Mouse (Mus musculus): ENCODE data around the gene Rngtt.

DNA sequence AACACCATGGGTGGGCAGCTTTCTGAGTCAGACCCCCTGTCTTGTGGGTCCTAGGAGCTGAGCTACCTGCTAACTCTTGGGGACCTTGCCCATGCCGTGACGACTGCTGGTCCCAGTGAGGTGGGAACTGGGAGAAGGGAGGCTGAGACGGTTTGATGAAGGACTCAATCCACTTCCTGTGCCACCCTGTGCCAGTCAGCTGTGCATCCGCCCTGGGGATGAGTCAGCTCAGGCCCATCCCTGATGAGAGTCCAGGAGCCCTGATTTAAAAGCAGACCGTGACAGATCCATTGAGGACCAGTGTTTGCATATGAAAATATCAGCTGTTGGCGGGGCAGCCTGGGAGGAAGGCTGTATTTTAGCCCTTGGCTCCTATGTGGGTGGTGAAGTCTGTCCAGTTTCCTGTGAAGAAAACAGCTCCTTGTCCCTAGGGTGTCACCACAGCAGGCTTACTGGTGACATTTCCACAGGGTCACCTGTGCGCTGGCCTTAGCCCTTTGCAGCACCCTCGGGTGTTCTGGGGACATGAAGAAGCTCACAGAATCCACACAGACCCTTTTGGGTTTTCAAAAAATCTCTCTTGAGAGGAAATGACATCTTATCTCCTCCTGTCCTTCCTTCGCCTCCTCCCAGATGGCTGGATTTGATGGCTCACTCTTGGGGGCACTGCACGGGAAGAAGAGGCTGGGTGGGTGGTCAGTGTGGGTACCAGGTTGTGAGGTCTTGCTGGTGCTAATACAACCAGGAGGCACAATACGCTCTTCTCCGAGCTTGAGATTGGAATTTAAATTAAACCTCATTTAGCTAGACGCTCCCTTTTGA is 234.9 kb downstream of the Rngtt start:
- no peak for TF ChIP-seq GATA1 (IDR thresholded peaks at IDR 0.05; ENCODE audit: borderline replicate concordance, low read length)
- no peak for TF ChIP-seq FLI1 (IDR thresholded peaks at IDR 0.05; ENCODE audit: low read length)
